Mouse (Mus musculus): ENCODE results near the gene Atad1.
"Not testable (repeated sequence)": the region's sequence is repeated elsewhere in the genome, so short reads cannot be mapped to it uniquely, and the experiment has no call there.

The Atad1 gene

DNA sequence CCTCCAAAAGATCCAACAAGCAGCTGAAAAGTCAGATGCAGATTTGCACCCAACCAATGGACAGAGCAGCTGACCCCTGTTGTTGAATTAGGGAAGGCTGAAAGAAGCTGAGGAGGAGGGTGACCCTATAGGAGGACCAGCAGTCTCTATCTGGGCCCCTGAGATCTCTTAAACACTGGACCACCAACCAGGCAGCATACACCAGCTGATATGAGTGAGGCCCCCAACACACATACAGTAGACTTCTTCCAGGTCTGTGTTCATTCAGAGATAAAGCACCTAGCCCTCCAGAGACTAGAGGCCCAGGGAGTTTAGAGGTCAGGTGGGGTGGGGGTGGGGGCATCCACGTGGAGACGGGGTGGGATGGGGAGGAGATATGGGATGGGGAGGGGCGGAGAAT is 51.4 kb downstream of the Atad1 start:
- in situ Hi-C loops (cut with MboI, MseI) = loop anchor here (5.0 to 25.0 kb wide), 3 partner anchors 176 to 526 kb away; no protein-coding TSS in a partner anchor

DNA sequence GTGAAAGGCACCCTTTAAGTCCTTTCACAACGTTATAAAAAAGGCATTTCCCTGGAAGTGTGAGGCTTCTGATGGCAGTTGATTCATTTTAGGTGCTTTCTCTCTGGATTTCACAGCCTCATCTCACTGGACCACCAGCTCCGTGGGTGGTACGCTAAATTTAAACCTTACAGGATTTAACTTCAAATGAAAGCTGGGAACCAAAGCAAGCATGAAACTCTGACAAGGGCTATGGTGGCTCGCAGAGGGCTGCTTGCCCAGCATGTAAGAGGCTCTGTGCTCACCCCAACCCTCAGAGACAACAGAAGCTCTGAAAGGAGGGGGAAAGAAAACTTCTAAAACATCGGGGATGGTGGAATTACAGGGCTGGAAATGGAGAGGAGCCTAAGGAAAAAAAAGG is 51.9 kb downstream of the Atad1 start:
- in situ Hi-C loops (cut with MboI, MseI) = loop anchor here (5.0 to 25.0 kb wide), 3 partner anchors 175 to 525 kb away; no protein-coding TSS in a partner anchor

DNA sequence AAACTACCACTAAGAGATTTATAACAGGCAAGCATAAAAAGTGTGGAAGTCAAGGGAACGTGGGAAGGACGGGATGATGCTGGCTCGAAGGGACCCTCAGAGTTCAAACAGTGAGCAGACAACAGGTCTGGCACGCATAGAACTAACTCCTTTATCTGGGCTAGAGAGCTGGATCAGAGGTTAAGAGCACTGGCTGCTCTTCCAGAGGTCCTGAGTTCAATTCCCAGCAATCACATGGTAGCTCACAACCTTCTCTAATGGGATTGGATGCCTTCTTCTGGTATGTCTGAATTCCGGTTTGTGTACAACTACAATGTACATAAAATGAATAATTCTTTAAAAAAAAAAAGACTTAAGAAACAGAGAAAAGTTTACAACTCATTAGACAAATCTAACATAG is 56.5 kb downstream of the Atad1 start:
- in situ Hi-C loops (cut with MboI, MseI) = loop anchor here in 1 of 2 experiments (10.0 to 25.0 kb wide), 2 partner anchors 368 to 521 kb away; no protein-coding TSS in a partner anchor

DNA sequence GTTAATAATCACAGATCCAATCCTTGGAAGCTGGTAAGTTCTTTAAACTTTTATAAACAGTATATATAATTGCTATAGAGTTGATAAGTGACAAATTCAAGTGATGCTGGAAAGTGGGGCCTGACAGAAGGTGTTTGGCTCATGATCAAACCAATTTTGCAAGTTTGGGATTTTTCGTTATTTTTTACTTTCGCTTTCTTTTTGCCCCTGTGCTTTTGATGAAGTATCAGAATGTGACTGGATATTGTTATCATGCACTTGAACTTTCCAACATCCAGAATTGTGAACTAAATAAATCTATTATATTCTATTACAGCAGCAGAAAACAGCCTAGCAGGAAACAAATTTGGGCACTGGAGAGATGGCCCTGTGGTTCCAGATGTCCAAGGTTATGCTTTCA is 58.7 kb downstream of the Atad1 start:
- in situ Hi-C loops (cut with MboI, MseI) = loop anchor here in 1 of 2 experiments (10.0 to 25.0 kb wide), 2 partner anchors 366 to 519 kb away; no protein-coding TSS in a partner anchor

DNA sequence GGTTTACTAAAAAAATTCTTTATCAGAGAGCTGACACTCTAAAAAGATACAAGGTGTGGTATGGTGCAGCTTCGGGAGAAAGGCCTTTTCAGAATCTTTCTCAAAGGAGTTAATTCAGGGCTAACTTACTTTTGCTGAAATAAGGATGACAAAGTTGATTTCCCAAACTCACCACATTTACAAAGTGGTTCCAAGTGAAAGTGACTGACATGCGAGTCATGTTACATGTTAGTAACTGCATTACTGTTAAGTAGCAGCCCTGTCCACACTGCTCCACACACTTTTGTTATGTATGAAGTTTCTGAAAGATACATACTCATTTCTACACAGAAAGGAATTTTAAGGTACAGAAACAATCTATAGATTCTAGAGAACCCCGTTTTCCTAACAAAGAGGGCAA is 63.8 kb downstream of the Atad1 start:
- in situ Hi-C loops (cut with MboI, MseI) = loop anchor here in 1 of 2 experiments (25.0 kb wide), 1 partner anchor 513 kb away; no protein-coding TSS in a partner anchor

DNA sequence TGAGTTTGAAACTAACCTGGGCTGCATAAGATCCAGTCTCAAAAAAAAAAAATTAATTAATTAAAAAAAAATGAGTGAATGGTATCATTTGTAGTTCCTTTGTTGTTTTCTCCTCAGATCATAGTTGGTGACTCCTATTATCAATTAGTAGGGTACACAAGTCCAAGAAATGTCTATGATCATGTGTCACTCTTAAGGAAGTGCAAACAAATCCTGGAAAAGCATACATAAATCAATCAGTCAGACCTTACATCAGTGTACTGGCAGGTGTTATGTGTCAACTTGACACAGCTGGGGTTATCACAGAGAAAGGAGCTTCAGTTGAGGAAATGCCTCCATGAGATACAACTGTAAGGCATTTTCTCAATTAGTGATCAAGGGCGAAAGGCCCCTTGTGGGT is 71.8 kb downstream of the Atad1 start:
- in situ Hi-C loops (cut with MboI, MseI) = not testable (repeated sequence)

DNA sequence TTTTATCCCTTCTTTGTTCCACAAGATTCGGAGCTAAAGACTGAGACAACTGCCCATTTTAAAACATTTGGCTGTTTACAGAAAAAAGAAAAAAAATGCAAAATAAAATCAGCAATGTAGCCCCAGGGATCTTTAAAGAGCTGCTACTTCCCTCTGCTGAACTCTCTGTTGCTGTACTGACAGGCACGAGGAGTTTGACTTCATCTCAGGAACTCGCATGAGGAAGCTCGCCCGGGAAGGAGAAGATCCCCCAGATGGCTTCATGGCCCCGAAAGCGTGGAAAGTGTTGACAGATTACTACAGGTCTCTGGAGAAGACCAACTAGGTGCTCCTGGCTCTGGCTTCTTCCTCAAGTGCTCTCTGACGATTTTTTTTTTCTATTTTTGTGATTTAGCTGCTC is 74.3 kb downstream of the Atad1 start:
- in situ Hi-C loops (cut with MboI, MseI) = no loop called here

DNA sequence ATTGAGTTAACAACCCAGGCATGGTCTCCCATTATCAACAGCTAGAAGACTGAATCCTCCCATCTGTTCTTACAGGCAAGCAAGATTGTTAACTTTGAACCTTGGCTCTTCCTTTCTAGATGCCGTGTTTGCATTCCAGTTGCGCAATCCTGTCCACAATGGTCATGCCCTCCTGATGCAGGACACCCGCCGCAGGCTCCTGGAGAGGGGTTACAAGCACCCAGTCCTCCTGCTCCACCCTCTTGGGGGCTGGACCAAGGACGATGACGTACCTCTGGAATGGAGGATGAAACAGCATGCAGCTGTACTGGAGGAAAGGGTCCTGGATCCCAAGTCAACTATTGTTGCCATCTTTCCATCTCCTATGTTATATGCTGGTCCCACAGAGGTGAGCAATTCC is 76.7 kb downstream of the Atad1 start:
- in situ Hi-C loops (cut with MboI, MseI) = no loop called here

DNA sequence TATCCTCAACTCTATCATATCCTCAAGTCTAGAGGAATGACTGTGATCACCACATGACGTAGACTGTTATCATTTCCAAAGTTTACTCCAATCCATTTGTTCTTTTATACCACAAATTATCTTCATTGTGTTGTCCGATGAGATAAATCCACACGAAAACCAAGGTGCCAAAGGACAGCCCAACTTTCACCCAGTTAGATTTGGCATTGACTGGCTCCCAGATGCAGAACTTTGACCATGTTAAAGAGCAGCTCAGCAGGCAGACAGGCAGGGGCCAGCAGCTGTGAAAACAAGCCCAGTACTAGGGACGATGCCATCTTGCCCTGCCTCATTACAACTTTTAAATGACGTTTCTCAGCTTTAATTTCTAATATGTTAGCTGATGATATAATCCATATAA is 80.2 kb downstream of the Atad1 start:
- in situ Hi-C loops (cut with MboI, MseI) = no loop called here

DNA sequence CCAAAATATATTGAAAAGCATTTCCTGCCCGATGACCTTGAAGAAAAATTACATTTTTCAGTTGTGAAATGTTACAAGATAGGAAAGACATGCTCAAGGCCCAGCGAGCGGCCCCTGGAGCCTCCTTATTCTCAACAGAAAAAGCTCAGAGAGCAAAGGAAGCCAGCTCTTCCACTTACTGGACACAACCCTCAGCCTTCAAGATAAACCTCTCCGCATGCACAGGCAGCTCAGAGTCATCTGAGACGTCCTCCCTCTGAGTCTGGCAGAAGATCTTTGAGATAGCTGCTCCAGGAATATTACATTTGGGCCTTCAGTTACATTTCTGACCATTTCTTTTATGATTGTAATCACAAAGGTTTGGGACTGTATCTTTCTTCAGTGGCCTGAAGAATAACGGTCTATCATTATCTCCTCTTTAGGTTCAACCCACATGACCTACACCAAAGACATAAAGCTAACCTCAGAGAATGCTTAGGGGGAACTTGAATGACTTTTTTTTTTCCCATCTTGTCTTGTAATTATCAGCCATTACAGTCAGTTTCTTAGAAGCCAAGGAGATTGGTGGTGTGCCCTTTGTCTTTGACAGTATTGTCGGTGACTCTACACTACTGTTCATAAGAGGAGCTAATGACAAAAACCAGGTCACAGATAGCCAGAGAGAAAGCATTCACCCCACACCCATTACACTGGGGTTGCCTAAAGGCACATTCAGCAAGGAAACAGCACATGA is 85.8 kb downstream of the Atad1 start:
- in situ Hi-C loops (cut with MboI, MseI) = no loop called here

DNA sequence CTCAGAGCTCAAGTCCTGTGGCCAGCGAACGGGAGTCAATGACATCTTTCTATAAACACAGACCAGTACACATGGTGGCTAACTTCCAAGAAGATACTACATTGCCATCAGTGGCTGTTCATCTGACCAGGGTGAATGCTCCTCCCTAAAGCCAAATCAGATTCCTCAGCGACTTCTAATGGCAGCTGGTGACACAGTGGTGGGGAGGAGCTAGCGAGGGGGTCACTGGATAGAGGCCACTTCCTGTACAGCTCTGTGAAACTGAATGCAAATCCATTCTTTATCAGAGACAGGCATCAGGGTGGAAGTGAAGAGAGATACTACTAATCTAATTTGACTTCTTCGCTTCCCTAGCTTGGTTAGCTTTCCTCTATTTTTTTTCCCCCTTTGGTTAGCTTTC is 86.5 kb downstream of the Atad1 start:
- in situ Hi-C loops (cut with MboI, MseI) = no loop called here

DNA sequence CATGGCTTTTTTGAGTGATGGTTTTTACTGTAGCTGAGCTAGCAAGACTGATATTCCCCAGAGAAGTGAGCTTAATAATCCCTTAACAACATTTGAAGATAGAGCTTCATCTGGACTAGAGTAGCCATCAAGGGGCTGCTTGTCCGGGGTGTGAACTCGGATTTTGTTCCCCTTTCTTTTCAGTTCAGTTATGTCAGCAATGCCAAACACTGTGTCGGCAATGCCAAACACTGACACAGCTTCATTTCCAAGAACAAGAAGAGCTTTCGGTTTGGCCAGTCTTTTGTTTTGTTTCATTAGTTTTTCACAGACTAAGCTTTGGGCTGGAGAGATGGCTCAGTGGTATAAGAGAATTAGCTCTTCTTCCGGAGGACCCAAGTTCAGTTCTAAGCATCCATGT is 88.5 kb downstream of the Atad1 start:
- in situ Hi-C loops (cut with MboI, MseI) = no loop called here

DNA sequence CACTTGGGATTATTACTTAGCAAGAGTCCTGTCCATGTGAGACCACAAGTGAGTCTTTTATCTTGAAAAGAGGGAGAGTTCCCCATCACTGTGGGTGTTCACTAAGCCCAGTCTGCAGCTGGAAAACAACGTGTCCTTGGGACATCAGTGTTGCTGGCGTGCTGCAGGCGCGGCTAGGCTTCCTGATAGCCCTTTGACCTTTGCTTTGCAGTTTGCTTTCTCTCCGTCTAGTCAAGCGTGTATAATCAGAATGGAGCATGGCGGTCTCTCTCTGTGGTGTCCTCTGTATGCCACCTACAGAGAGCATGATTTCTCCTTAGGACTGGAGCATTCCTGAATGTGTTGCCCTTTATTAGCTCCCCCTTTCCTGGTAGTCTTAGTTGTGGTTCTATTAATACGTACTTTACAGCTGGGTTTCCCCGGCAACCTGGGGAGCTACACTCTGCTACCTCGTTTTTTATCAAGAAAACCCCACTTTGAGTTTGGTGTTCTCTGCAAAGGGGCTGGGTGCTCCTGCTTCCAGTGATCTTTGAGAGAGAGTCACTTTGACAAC is 91.5 kb downstream of the Atad1 start:
- in situ Hi-C loops (cut with MboI, MseI) = no loop called here

DNA sequence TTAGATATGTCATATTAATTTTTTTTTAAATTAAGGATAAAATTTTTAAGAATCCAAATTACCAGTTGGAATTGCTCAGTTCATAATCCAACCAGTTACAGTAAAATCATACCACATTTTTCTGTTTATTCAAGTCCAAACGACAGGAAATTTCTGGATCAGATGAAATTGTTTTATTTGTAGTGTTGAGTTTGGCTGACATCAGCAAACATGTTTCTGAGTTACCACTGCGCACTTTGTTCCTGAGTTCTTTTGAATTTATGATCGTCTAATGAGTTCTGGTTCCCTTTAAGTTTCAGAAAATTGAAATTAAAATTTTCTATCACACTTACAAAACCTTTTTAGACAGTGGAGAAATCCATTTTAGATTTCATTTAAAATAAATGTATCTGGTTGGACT is 93.2 kb downstream of the Atad1 start:
- in situ Hi-C loops (cut with MboI, MseI) = no loop called here

DNA sequence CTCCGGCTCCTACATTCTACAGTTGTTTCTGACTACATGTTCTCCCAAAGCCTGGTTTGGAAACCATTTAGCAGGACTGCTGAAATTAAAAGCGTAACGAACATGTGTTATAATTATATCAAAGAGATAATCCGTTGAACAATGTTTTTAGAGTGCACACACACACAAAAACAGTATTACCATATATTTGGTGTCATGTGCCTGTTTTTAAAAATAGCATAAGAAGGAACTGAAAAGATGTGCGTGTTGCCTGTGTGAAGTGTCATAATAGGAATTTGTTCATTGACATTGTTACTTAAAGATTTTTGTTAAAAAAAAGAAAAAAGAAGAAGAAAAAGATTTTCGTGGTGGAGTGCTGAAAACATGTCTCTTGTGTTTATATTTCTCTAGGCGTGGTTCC is 93.6 kb downstream of the Atad1 start:
- in situ Hi-C loops (cut with MboI, MseI) = no loop called here

DNA sequence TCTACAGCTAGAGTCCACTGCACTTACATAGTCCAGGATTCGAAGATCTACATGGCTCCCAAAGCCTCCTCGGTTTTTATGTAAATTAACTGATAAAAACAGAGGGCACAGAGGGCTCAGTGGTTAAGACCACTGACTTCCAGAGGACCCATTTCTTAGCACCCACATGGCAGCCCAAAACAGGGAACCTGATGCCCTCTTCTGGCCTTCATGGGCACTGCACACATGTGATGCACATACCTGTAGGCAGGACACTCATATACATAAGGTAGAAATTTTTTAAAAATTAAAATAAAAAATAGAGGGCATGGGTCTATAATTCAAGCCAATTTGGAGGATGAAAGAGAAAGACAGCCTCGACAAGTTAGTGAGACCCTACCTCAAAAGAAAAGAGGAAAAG is 95.9 kb downstream of the Atad1 start:
- in situ Hi-C loops (cut with MboI, MseI) = no loop called here

DNA sequence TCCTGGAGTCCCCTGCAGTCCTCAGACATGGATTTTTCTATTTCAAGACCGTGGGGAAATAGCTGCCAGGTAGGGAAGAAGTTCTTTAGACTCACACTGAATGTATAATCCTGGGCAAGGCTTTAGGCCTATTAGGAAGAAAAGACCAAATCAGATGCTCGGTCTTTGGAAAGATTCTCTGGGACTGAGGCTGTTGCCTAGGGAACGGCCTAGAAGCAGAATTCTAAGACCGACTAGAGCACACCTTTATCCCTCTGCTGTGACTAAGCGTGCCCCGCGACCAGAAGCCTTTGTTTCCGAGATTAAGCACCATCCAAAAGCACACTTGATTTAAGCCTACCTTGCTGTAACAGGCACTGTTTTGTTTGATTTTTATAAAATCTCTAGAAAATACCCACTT is 97.6 kb downstream of the Atad1 start:
- in situ Hi-C loops (cut with MboI, MseI) = no loop called here

DNA sequence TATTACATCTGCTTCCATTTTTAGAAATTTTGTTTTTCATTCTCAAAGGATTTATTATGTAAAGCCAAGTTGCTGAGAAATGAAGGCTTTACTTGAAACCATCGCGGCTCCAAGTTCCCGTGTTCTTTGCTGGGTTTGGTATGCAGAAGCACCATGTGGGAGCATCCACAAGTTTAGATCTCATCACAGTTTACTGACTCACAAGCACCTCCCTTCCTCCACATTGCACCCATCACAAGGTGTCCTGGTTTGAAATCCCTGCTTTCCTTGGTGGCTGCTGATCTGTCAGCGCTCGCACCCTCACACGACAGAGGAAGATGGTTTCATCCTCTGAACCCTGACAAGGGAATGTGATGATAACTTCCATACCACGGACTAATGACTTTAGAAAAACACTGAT is 98.1 kb downstream of the Atad1 start:
- in situ Hi-C loops (cut with MboI, MseI) = no loop called here

DNA sequence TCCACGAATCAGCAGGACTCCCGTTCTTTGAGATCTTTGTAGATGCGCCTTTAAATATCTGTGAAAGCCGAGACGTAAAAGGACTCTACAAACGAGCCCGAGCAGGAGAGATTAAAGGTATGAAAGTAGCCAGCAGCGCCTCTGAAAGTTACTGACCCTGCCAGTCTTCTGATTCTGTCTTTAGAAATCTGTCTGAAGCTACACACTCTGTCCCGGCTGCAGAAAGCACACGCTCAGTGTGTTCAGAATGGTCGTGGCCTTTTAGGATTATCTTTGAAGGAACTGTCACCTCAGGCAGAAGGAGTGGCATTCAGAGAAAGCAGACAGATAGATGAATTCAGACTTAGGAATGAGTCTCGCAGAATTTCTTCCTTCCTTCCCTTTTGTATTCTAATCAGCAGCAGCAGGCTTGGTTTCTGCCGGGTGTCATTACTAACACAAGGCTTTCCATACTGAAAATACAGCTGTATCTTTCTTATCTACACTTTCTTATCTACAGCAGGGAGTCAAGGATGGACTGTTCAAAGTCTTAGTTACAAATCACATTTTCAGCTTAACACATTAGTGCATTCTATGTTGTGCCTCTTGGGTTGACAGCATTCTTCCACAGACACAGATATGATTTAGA is 101.2 kb downstream of the Atad1 start:
- in situ Hi-C loops (cut with MboI, MseI) = no loop called here

DNA sequence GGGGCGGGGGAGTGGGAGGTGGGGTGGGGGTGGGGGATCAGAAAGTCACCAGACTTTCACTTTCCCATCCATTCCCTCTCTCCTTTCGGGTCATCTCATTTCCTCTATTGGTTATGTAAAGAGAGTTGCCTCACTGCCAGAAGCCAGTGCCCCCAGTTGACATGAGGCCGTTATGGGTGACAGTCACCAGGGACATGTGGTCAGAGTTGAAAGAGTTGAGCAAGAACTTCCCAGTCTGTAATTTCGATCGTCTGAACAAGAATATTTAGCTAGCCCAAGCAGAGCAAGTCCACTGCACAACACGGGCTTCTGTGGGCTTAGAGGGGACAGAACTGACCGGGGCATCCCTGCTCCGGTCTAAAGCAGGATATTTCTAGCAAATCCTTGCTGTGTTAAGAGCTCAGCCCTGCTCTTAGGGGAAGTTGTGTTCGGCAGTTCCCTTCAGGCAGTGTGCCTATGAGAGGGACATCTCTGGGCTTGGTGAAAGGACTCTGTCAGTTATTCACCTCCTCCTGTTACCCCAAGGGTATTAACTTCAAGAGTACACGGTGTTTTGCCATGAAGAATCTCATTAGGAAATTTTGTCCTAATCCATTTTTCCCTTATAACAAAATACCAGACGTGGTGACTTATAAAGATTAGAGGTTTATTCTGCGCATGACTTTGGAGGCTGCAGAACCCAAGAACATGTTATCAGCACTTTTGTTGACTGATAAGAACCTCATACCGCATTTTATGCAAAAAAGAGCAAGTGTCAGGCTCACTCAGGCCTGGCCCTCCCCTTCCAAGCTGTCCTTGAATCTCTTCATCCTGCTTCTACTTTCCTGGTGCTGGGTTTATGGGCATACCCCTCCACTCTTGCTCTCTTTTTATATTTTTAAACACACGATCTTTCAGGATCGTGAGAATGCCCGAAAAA is 102.0 kb downstream of the Atad1 start:
- in situ Hi-C loops (cut with MboI, MseI) = no loop called here

DNA sequence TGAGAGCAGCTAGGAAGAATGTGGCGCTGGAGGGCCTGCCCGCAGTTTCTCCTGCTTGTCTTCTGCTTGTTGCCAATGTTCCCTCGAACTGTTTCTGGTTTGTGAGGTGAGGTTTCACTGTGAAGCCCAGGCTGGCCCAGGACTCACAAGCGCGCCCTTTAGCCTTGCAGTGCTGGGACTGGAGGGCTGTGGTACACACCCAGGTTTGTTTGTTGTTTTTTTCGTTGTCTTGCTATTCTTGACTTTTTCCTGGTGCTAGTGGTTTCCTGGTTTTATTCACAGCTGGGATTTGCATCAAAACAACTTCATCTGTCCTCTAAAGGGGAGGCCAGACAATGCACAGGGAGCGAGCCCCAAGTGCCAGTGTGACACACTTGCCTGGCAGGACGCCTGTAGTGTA is 104.7 kb downstream of the Atad1 start:
- in situ Hi-C loops (cut with MboI, MseI) = no loop called here
